Mouse (Mus musculus): ENCODE data around the gene Olfr127.
"Not testable (repeated sequence)": the region's sequence is repeated elsewhere in the genome, so short reads cannot be mapped to it uniquely, and the experiment has no call there.

GRCm38 (mm10) chr17:37906821-37907220 is 6.6 kb downstream of the Olfr127 start:
- TF ChIP-seq CTCF (IDR thresholded peaks at IDR 0.05; ENCODE audit: borderline replicate concordance, insufficient read depth, low read depth, low read length); POLR2A (IDR thresholded peaks at IDR 0.05; ENCODE audit: borderline replicate concordance, insufficient read depth, low read length): not testable (repeated sequence)

All from cerebellum, adult 2 months (tissue).